Mouse (Mus musculus): ENCODE measurements around the gene Foxi1.

DNA sequence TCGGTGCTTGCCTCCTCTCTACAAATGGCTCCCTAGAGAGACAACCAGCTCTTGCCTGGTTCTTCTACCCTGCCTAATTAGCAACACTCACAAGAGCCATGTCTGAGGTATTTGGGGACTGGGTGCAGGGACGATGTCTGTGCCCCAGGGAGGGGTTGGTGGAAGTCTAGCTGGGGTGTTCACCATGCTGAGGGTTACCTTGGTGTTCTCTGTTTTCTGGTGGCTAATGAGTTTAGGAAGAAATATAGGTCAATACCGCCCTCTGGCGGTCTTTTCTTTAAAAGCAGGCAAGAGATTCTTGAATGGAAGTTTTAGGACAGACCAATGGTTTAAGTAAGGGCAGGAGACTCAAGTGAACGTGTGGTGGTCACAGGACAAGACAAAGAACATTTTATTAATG lies 5.0 kb upstream of the Foxi1 start:
- no peak for TF ChIP-seq POLR2A (IDR thresholded peaks at IDR 0.05; ENCODE audit: low read depth, low read length)
- no peak for TF ChIP-seq CTCF (IDR thresholded peaks at IDR 0.05; ENCODE audit: extremely low read depth, insufficient read depth, insufficient read length, insufficient replicate concordance)
